Mouse (Mus musculus): ENCODE data around the gene Ppp1r18. TPM values are rescaled to one million over a fixed set of nuclear protein-coding genes. Genes with fewer than 3 reads are reported as not detected.
A peak's percentile ranks its signal among the peaks of the same experiment; 100 is the strongest.
"Not testable (repeated sequence)": the region's sequence is repeated elsewhere in the genome, so short reads cannot be mapped to it uniquely, and the experiment has no call there.

The Ppp1r18 gene
- polyA plus RNA-seq, 1 experiment from 2014 or later: 18.9 TPM

- Histone ChIP-seq H3K9ac (ENCODE audit: low read depth, low read length) (peak overlapping the region; percentile 96), H3K4me1 (ENCODE audit: control insufficient read depth, insufficient read depth, low read depth, low read length) (peaks cover 37% of the 10 kb centered on the region), H3K4me3 (ENCODE audit: low read length) (peak overlapping the region; percentile 77), H3K9me3 (ENCODE audit: control insufficient read depth, low read length) (no peaks in the 10 kb centered on the region), H3K27ac (ENCODE audit: low read depth, low read length) (peak overlapping the region; percentile 95), H3K27me3 (replicated peaks; ENCODE audit: control insufficient read depth, insufficient read depth, low read length) (no peaks in the 10 kb centered on the region), H3K36me3 (ENCODE audit: control insufficient read depth, insufficient read depth, low read length) (peaks cover 28% of the 10 kb centered on the region), H3K4me2 (ENCODE audit: low read length) (peak overlapping the region; percentile 74)
- WGBS: 7% methylated on average over 24 of the region's 24 CpGs
- no peak for ATAC-seq
Measured at GRCm38 (mm10) chr17:35836178-35836965, 29.0 kb upstream of the Ppp1r18 start.

- Histone ChIP-seq H3K4me3 (ENCODE audit: low read length) (peak overlapping the region; percentile 77), H3K4me1 (ENCODE audit: control insufficient read depth, insufficient read depth, low read depth, low read length) (peaks cover 38% of the 10 kb centered on the region), H3K9ac (ENCODE audit: low read depth, low read length) (peak overlapping the region; percentile 96), H3K27ac (ENCODE audit: low read depth, low read length) (peak overlapping the region; percentile 95), H3K36me3 (ENCODE audit: control insufficient read depth, insufficient read depth, low read length) (peaks cover 27% of the 10 kb centered on the region), H3K9me3 (ENCODE audit: control insufficient read depth, low read length) (no peaks in the 10 kb centered on the region), H3K4me2 (ENCODE audit: low read length) (peak overlapping the region; percentile 74), H3K27me3 (replicated peaks; ENCODE audit: control insufficient read depth, insufficient read depth, low read length) (no peaks in the 10 kb centered on the region)
- peak; percentile 21 for ATAC-seq
- 0% methylated on average over 3 of the region's 25 CpGs for WGBS
Measured at GRCm38 (mm10) chr17:35836991-35837422, 28.4 kb upstream of the Ppp1r18 start.

- H3K9me3 ChIP-seq (ENCODE audit: control insufficient read depth, low read length): no peaks in the 10 kb centered on the region
- H3K4me1 ChIP-seq (ENCODE audit: control insufficient read depth, insufficient read depth, low read depth, low read length): peaks cover 43% of the 10 kb centered on the region
- H3K9ac ChIP-seq (ENCODE audit: low read depth, low read length): peak overlapping the region; percentile 96
- H3K4me2 ChIP-seq (ENCODE audit: low read length): peak overlapping the region; percentile 74
- H3K27me3 ChIP-seq (replicated peaks; ENCODE audit: control insufficient read depth, insufficient read depth, low read length): no peaks in the 10 kb centered on the region
- 1% methylated on average over 18 of the region's 18 CpGs for WGBS
- H3K27ac ChIP-seq (ENCODE audit: low read depth, low read length): peak overlapping the region; percentile 95
- ATAC-seq: no peak
- peak overlapping the region; percentile 77 for H3K4me3 ChIP-seq (ENCODE audit: low read length)
- peaks cover 25% of the 10 kb centered on the region for H3K36me3 ChIP-seq (ENCODE audit: control insufficient read depth, insufficient read depth, low read length)
Measured at GRCm38 (mm10) chr17:35837487-35837886, 27.9 kb upstream of the Ppp1r18 start.

GRCm38 (mm10) chr17:35838122-35838544 is 27.3 kb upstream of the Ppp1r18 start, which contains the start of gene Tubb5:
TSS of gene Tubb5 (minus strand) at chr17:35838306.
- ATAC-seq: peak; percentile 83
- Histone ChIP-seq H3K27me3 (replicated peaks; ENCODE audit: control insufficient read depth, insufficient read depth, low read length) (no peaks in the 10 kb centered on the region), H3K4me1 (ENCODE audit: control insufficient read depth, insufficient read depth, low read depth, low read length) (peaks cover 45% of the 10 kb centered on the region)

GRCm38 (mm10) chr17:35838570-35838969 is 26.8 kb upstream of the Ppp1r18 start:
- peak overlapping the region; percentile 74 for H3K4me2 ChIP-seq (ENCODE audit: low read length)
- no peak for ATAC-seq

More at GRCm38 (mm10) chr17:35838122-35838544, 27.3 kb upstream of the Ppp1r18 start, which contains the start of gene Tubb5:
- Histone ChIP-seq H3K9me3 (ENCODE audit: control insufficient read depth, low read length) (no peaks in the 10 kb centered on the region), H3K36me3 (ENCODE audit: control insufficient read depth, insufficient read depth, low read length) (peaks cover 24% of the 10 kb centered on the region), H3K4me3 (ENCODE audit: low read length) (peak within 1 kb of the TSS; percentile 77), H3K27ac (ENCODE audit: low read depth, low read length) (peak within 1 kb of the TSS; percentile 95), H3K9ac (ENCODE audit: low read depth, low read length) (peak within 1 kb of the TSS; percentile 96), H3K4me2 (ENCODE audit: low read length) (peak within 1 kb of the TSS; percentile 74)
- 1% methylated on average over 29 of the region's 29 CpGs for WGBS

GRCm38 (mm10) chr17:35839002-35839401 is 26.4 kb upstream of the Ppp1r18 start:
- Histone ChIP-seq H3K4me3 (ENCODE audit: low read length) (peak overlapping the region; percentile 77), H3K4me1 (ENCODE audit: control insufficient read depth, insufficient read depth, low read depth, low read length) (peaks cover 39% of the 10 kb centered on the region), H3K9ac (ENCODE audit: low read depth, low read length) (peak overlapping the region; percentile 62), H3K4me2 (ENCODE audit: low read length) (peak overlapping the region; percentile 74), H3K36me3 (ENCODE audit: control insufficient read depth, insufficient read depth, low read length) (peaks cover 17% of the 10 kb centered on the region), H3K27ac (ENCODE audit: low read depth, low read length) (peak overlapping the region; percentile 95)
- not testable (repeated sequence) for H3K9me3 ChIP-seq (ENCODE audit: control insufficient read depth, low read length); H3K27me3 ChIP-seq (replicated peaks; ENCODE audit: control insufficient read depth, insufficient read depth, low read length); ATAC-seq
- 60% methylated on average over 3 of the region's 3 CpGs for WGBS

More at GRCm38 (mm10) chr17:35838570-35838969, 26.8 kb upstream of the Ppp1r18 start:
- Histone ChIP-seq H3K4me3 (ENCODE audit: low read length) (peak overlapping the region; percentile 77), H3K27me3 (replicated peaks; ENCODE audit: control insufficient read depth, insufficient read depth, low read length) (no peaks in the 10 kb centered on the region), H3K9me3 (ENCODE audit: control insufficient read depth, low read length) (no peaks in the 10 kb centered on the region), H3K4me1 (ENCODE audit: control insufficient read depth, insufficient read depth, low read depth, low read length) (peaks cover 44% of the 10 kb centered on the region), H3K9ac (ENCODE audit: low read depth, low read length) (peak overlapping the region; percentile 62), H3K27ac (ENCODE audit: low read depth, low read length) (peak overlapping the region; percentile 95), H3K36me3 (ENCODE audit: control insufficient read depth, insufficient read depth, low read length) (peaks cover 20% of the 10 kb centered on the region)
- 3% methylated on average over 5 of the region's 5 CpGs for WGBS

- H3K36me3 ChIP-seq (ENCODE audit: control insufficient read depth, insufficient read depth, low read length): peaks cover 4% of the 10 kb centered on the region
- H3K9me3 ChIP-seq (ENCODE audit: control insufficient read depth, low read length): no peaks in the 10 kb centered on the region
- no peak for ATAC-seq
- H3K4me2 ChIP-seq (ENCODE audit: low read length): peak overlapping the region; percentile 52
- peak overlapping the region; percentile 62 for H3K4me3 ChIP-seq (ENCODE audit: low read length)
- peaks cover 24% of the 10 kb centered on the region for H3K4me1 ChIP-seq (ENCODE audit: control insufficient read depth, insufficient read depth, low read depth, low read length)
- peak overlapping the region; percentile 81 for H3K27ac ChIP-seq (ENCODE audit: low read depth, low read length)
- WGBS: 56% methylated on average over 14 of the region's 14 CpGs
- H3K9ac ChIP-seq (ENCODE audit: low read depth, low read length): peak overlapping the region; percentile 53; the same call in 1 of the 2 replicates
- H3K27me3 ChIP-seq (replicated peaks; ENCODE audit: control insufficient read depth, insufficient read depth, low read length): no peaks in the 10 kb centered on the region
Measured at GRCm38 (mm10) chr17:35840561-35840960, 24.8 kb upstream of the Ppp1r18 start.

GRCm38 (mm10) chr17:35841076-35841950 is 24.1 kb upstream of the Ppp1r18 start, which contains the start of gene Mdc1:
TSS of gene Mdc1 (plus strand) at chr17:35841515.
- peaks cover 6% of the 10 kb centered on the region for H3K36me3 ChIP-seq (ENCODE audit: control insufficient read depth, insufficient read depth, low read length)
- peaks cover 18% of the 10 kb centered on the region for H3K4me1 ChIP-seq (ENCODE audit: control insufficient read depth, insufficient read depth, low read depth, low read length)
- H3K27ac ChIP-seq (ENCODE audit: low read depth, low read length): peak within 1 kb of the TSS; percentile 81
- peak within 1 kb of the TSS; percentile 57 for H3K4me2 ChIP-seq (ENCODE audit: low read length)
- under 1% methylated on average over 59 of the region's 59 CpGs for WGBS
- H3K27me3 ChIP-seq (replicated peaks; ENCODE audit: control insufficient read depth, insufficient read depth, low read length): no peaks in the 10 kb centered on the region
- H3K4me3 ChIP-seq (ENCODE audit: low read length): peak within 1 kb of the TSS; percentile 62
- H3K9me3 ChIP-seq (ENCODE audit: control insufficient read depth, low read length): no peaks in the 10 kb centered on the region
- H3K9ac ChIP-seq (ENCODE audit: low read depth, low read length): peak within 1 kb of the TSS; percentile 64
- peak; percentile 92 for ATAC-seq
